Mouse (Mus musculus) myocyte (in vitro differentiated cells): Measurements from ENCODE around the gene Tpm1.

Source experiments
- CEBPB ChIP-seq: IDR thresholded peaks from 2 replicates; pipeline ENCODE4 v1.6.1; 2011; ENCODE audit warnings: mild to moderate bottlenecking, moderate library complexity; ENCODE audit not compliant: poor library complexity, insufficient read depth, severe bottlenecking
- E2F4 ChIP-seq: IDR thresholded peaks from one replicate; pipeline ENCODE4 v1.6.1; 2011; ENCODE audit warnings: mild to moderate bottlenecking, control low read depth, moderate library complexity; ENCODE audit not compliant: insufficient read depth
- MAX ChIP-seq: IDR thresholded peaks from one replicate; pipeline ENCODE4 v1.6.1; 2011; ENCODE audit warnings: low read depth, mild to moderate bottlenecking, control low read depth
- POLR2A ChIP-seq: IDR thresholded peaks from one replicate; pipeline ENCODE4 v1.6.1; 2011; ENCODE audit warnings: low read depth, mild to moderate bottlenecking, control low read depth, moderate library complexity; ENCODE audit not compliant: insufficient read length
- POLR2AphosphoS2 ChIP-seq: IDR thresholded peaks from one replicate; pipeline ENCODE4 v1.6.1; 2011; ENCODE audit warnings: low read depth, control low read depth; ENCODE audit not compliant: insufficient read length
- REST ChIP-seq: IDR thresholded peaks from one replicate; pipeline ENCODE4 v1.6.1; 2011; ENCODE audit warnings: mild to moderate bottlenecking, control low read depth, moderate library complexity; ENCODE audit not compliant: insufficient read depth, insufficient read length
- TCF12 ChIP-seq: IDR thresholded peaks from one replicate; pipeline ENCODE4 v1.6.1; 2011; ENCODE audit warnings: mild to moderate bottlenecking, control low read depth; ENCODE audit not compliant: poor library complexity, insufficient read depth, severe bottlenecking
- TCF3 ChIP-seq: IDR thresholded peaks from one replicate; pipeline ENCODE4 v1.6.1; 2011; ENCODE audit warnings: low read depth, control low read depth; ENCODE audit not compliant: insufficient read length

- no peak for TF ChIP-seq MAX
- TF ChIP-seq CEBPB = no peak
- TF ChIP-seq POLR2A = no peak
- no peak for TF ChIP-seq TCF3
- no peak for TF ChIP-seq E2F4
- peak; percentile 47 for TF ChIP-seq POLR2AphosphoS2
- TF ChIP-seq REST = no peak
- TF ChIP-seq TCF12 = no peak
Observed at GRCm38 (mm10) chr9:67026890-67027289, 22.3 kb downstream of the Tpm1 start.
